In the genomic region with DNA sequence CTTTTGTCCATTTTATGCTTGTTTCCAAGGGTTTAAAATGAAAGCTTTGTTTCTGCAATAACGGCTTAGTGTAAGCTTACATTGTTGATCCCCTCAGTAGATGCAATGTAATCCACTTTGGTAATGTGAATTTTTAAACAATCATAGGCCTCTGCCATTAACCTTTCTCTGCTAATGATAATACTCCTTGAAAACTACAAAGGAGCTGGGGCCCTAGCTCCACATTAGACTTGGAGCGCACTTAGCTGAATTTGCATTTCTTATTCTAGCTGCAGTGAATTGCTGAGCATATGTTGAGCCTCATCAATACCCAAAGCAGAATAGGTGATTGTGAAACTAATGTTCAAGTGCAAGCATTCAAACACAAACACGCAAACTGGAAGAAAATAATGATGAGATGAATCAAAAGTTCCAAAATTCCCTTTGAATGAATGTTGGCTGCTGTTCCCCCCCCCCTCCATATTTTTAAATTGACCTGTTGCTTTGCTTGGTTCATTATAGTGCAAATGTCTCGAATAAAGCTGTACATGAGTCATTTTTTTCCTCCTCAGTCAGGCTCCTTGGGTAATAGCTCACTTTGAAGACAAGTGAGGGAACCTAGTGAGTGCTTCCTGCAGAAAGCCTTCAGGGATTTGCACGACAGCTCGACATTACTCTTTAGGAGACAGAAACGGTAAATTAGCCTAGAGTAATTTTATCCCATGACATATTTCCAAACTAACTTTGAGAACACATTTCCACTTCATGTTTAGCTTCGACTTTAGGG, we compare ENCODE assay signal across 12 mouse cellular contexts.
"Had no signal": no experiment of that assay in that cellular context is flagged by ENCODE, and none has a peak within 500 bp of the region (broad histone marks: within the 10 kb centered on the region; RNA-seq: fewer than 3 reads in every experiment).

No protein-coding gene starts in this region.

- ATAC-seq: lung, postnatal 0 days had no signal

- H3K27ac ChIP-seq: limb, embryonic 15.5 days; liver, embryonic 14.5 days; neural tube, embryonic 12.5 days had no signal

- H3K4me2 ChIP-seq: limb, embryonic 15.5 days; neural tube, embryonic 12.5 days had no signal

- H3K27me3 ChIP-seq: limb, embryonic 15.5 days; neural tube, embryonic 12.5 days had no signal

- DNase-seq: kidney, adult 18-20 months; kidney, postnatal 14 days; layer of hippocampus, adult 9-11 months; layer of hippocampus, postnatal 36 days; lung, adult 2 months; lung, postnatal 36 days; thymus, adult 18-20 months; thymus, postnatal 14 days had no signal

- H3K4me3 ChIP-seq: limb, embryonic 15.5 days; neural tube, embryonic 12.5 days had no signal

- H3K36me3 ChIP-seq: limb, embryonic 15.5 days; neural tube, embryonic 12.5 days had no signal

- H3K9ac ChIP-seq: limb, embryonic 15.5 days; liver, embryonic 14.5 days; neural tube, embryonic 12.5 days had no signal

- H3K4me1 ChIP-seq: limb, embryonic 15.5 days had no signal

- H3K9me3 ChIP-seq: limb, embryonic 15.5 days; neural tube, embryonic 12.5 days had no signal
